In genomic region chr13:8552242-8552641, GRCm38 (mm10) we compare ENCODE assay signal across 20 mouse cellular contexts.
DNase-seq lines count a peak whose midpoint lies in the region; ATAC-seq and TF ChIP-seq lines count a peak whose summit lies in the region.
"Had no signal": no experiment of that assay in that cellular context is flagged by ENCODE, and none has a peak within 500 bp of the region (broad histone marks: within the 10 kb centered on the region; RNA-seq: fewer than 3 reads in every experiment).

No protein-coding gene starts in this region.

- no peak for ATAC-seq in hindbrain, postnatal 0 days
- ATAC-seq: forebrain, embryonic 16.5 days; intestine, embryonic 15.5 days had no signal

- H3K4me1 ChIP-seq in hindbrain, postnatal 0 days (ENCODE audit: insufficient read depth, low read length) = no peaks in the 10 kb centered on the region
- H3K4me1 ChIP-seq: embryonic facial prominence, embryonic 13.5 days; heart, embryonic 12.5 days; intestine, embryonic 15.5 days; limb, embryonic 13.5 days; liver, embryonic 13.5 days had no signal

- no peaks in the 10 kb centered on the region for H3K36me3 ChIP-seq in hindbrain, postnatal 0 days (ENCODE audit: insufficient read depth, low read length)
- H3K36me3 ChIP-seq: embryonic facial prominence, embryonic 13.5 days; heart, embryonic 12.5 days; intestine, embryonic 15.5 days; limb, embryonic 13.5 days; liver, embryonic 13.5 days had no signal

- WGBS in hindbrain, postnatal 0 days = 67% methylated on average over 2 of the region's 2 CpGs

- peak; percentile 12 for DNase-seq in heart, adult 11 months
- no peak for DNase-seq in heart, postnatal 10 days
- DNase-seq in retina, postnatal 1 day = peak; percentile 7
- DNase-seq in retina, embryonic 14.5 days (ENCODE audit: low spot score) = no peak
- peak; percentile 57 for DNase-seq in cerebellum, adult 9-11 months
- DNase-seq in telencephalon, adult 2 months (ENCODE audit: low read depth, low spot score) = peak; percentile 15
- DNase-seq in urinary bladder, postnatal 36 days (ENCODE audit: low spot score in 2 of 2) = no peak
- DNase-seq in hindbrain, postnatal 0 days (ENCODE audit: low spot score) = no peak
- DNase-seq: adrenal gland, postnatal 36 days; heart, postnatal 36 days; liver, embryonic 13.5 days; lung, postnatal 14 days; right cerebral cortex, postnatal 4 days had no signal

- no peak overlapping the region for H3K4me3 ChIP-seq in hindbrain, postnatal 0 days (ENCODE audit: low read length)
- H3K4me3 ChIP-seq: embryonic facial prominence, embryonic 13.5 days; heart, embryonic 12.5 days; intestine, embryonic 15.5 days; limb, embryonic 13.5 days; liver, embryonic 13.5 days had no signal

- intact Hi-C loops in heart, postnatal 10 days (cut with DNase I) = no loop called here

- no peak overlapping the region for H3K4me2 ChIP-seq in hindbrain, postnatal 0 days (ENCODE audit: low read depth, low read length)
- H3K4me2 ChIP-seq: embryonic facial prominence, embryonic 13.5 days; heart, embryonic 12.5 days; hindbrain, embryonic 14.5 days; intestine, embryonic 15.5 days; limb, embryonic 13.5 days; liver, embryonic 13.5 days had no signal

- no peak overlapping the region for H3K9ac ChIP-seq in hindbrain, postnatal 0 days (replicated peaks; ENCODE audit: low read length)
- H3K9ac ChIP-seq: embryonic facial prominence, embryonic 13.5 days; heart, embryonic 12.5 days; hindbrain, embryonic 14.5 days; intestine, embryonic 15.5 days; limb, embryonic 13.5 days; liver, embryonic 13.5 days had no signal

- no peaks in the 10 kb centered on the region for H3K27me3 ChIP-seq in hindbrain, postnatal 0 days (ENCODE audit: insufficient read depth, low read length)
- H3K27me3 ChIP-seq: CH12.LX; embryonic facial prominence, embryonic 13.5 days; heart, embryonic 12.5 days; intestine, embryonic 15.5 days; limb, embryonic 13.5 days; liver, embryonic 13.5 days had no signal

- TF ChIP-seq CTCF in hindbrain, postnatal 0 days (IDR thresholded peaks at IDR 0.05; ENCODE audit: low read depth) = no peak

- no peak overlapping the region for H3K27ac ChIP-seq in hindbrain, postnatal 0 days
- H3K27ac ChIP-seq: embryonic facial prominence, embryonic 13.5 days; hindbrain, embryonic 14.5 days; intestine, embryonic 15.5 days; limb, embryonic 13.5 days; liver, embryonic 13.5 days had no signal

- H3K9me3 ChIP-seq in hindbrain, postnatal 0 days (ENCODE audit: low read length) = no peaks in the 10 kb centered on the region
- H3K9me3 ChIP-seq: embryonic facial prominence, embryonic 13.5 days; heart, embryonic 12.5 days; intestine, embryonic 15.5 days; limb, embryonic 13.5 days; liver, embryonic 13.5 days had no signal

Comparison
In these comparisons a context has a peak if more than half of its experiments do, and no peak if none do; other contexts are left out.
1. DNase-seq: peak in heart, adult 11 months (single experiment), retina, postnatal 1 day (single experiment), cerebellum, adult 9-11 months (single experiment) and telencephalon, adult 2 months (single experiment); none in heart, postnatal 10 days (0 of 2), retina, embryonic 14.5 days (single experiment), urinary bladder, postnatal 36 days (0 of 2) and hindbrain, postnatal 0 days (single experiment).